Mouse (Mus musculus) heart, postnatal 25 days (tissue): ENCODE data around the gene Cfap126. TPM values are rescaled to one million over a fixed set of nuclear protein-coding genes. Genes with fewer than 3 reads are reported as not detected.
"Not testable (repeated sequence)": the region's sequence is repeated elsewhere in the genome, so short reads cannot be mapped to it uniquely, and the experiment has no call there.

Experiments used
- DNase-seq: peaks from one replicate; pipeline ENCODE4 v3.0.0; 2022; ENCODE audit warnings: low spot score
- intact Hi-C: fragments of 180-260 bp; cut with DNase I; formaldehyde crosslinking; loops from one replicate; pipeline ENCODE4 v1.15.1; 2025
- total RNA-seq, 2 experiments: library from RNA; stranded (reverse); gene quantifications; 2 replicates each; pipeline ENCODE4 v1.2.3; 2021

Gene Cfap126
- total RNA-seq = 1 to 10 TPM in 1 of 2 experiments, under 1 TPM in 1; 0.34 to 1.1 TPM

DNA sequence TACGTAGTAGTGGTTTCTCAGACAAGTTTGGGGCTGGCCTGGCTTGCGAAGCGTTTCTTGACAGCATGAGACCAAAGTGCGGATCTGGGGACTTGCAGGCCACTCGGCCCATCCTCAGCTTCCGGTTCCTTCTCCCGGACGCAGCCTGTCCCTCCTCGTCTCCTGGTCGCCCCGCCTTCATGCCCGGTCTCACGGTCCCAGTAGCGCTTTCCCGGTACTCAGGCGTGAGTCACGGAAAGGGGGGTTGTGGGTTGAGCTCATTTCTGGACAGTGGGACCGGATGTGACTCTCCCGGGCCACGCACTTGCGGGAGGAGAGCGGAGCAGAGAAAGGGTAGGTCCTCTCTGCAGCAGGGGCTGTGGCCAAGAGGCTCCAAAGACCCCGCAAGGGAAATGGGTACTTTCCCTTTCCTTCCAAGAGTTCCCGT is at the start of gene Cfap126:
Gene Cfap126 (plus strand): TSS at position 46 of the 427 bp plus-strand sequence.
- intact Hi-C loops = loop anchor here (2.0 to 10.0 kb wide), 2 partner anchors 167 to 361 kb away; partner anchors contain the start of gene Ppox
- peak; percentile 90 for DNase-seq

DNA sequence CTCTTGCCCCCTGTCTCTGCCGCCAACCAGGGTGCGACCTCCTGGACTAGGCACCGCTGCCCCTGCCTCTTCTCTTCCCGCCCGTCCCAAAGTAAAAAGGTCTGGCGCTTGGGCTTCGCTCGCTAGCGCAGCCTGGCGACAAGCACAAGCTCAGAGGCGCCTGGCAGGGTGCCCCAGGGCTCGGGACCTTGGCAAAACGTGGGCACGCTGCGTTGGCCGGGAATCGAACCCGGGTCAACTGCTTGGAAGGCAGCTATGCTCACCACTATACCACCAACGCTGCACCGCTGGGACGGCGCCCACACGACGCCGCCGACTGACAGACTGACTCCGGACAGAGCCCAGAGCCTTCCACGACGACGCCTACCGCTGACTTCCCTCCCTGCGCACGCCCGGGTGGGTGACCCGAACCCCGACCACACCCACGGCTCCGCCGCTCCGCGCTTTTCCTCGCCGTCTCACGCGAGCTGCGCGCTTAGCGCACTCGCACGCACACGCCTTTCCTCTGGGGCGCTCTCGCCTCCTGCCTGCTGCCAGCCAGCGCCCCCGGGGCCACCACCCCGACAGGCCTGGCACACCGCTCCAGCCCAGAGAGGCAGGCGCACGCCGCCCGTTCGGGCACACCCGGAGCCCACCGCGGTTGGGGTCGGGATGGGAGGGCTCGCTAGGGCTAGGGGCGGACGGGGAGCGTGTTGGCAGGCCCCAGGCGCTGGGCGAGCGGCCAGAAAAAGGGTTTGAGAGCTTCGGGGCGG is 49.1 kb upstream of the Cfap126 start, which contains the start of gene Fcgr3:
Gene Fcgr3 (minus strand): TSS at position 445 of the 752 bp plus-strand sequence.
- intact Hi-C loops = not testable (repeated sequence)
- peak; percentile 70 for DNase-seq

DNA sequence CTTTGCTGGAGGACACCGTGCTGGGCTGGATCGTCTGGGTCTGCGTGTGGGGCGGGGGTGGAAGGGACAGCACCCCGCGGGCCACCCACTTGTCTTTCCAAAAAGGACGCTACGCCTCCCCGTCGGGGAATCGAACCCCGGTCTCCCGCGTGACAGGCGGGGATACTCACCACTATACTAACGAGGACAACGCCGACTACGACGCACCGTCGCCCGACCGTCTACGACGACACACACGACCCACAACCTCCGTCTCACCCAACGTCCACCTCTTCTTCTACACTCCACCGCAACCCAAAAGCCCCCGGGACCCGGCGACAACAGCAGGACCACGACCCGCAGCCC is 48.5 kb upstream of the Cfap126 start:
- intact Hi-C loops, DNase-seq: not testable (repeated sequence)

DNA sequence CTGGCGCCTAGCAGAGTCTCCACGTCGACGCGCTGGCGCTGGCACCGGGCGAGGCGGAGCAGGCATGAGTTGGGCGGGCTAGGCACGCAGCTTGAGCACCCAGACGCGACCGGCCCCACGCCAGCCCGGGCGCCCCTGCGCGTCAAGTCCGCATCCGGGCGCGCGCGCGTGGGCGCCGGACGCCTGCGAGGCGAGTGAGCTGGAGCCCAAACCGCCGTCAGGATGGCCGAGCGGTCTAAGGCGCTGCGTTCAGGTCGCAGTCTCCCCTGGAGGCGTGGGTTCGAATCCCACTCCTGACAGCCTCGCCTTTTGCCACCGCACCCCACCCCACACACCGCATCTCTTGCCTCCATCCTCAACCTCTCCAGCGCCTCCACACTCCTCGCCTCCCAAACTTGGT is 48.0 kb upstream of the Cfap126 start:
- DNase-seq = peak; percentile 18
- intact Hi-C loops = not testable (repeated sequence)

DNA sequence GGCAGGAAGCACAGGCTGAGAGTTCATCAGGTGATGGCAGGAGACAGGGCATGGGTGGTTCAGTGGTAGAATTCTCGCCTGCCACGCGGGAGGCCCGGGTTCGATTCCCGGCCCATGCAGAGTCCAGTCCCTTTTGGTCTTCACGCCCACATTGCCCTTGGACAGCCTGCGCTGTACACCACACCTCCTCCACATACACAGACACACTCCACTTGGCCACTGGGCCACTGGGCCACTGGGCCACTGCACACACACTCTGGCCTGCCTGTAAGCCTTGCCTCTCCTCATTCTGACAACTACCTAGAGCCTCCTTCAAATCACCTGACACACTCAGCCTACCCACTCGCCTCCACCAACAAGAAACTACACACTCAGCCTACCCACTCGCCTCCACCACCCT is 47.1 kb upstream of the Cfap126 start:
- intact Hi-C loops, DNase-seq: not testable (repeated sequence)

DNA sequence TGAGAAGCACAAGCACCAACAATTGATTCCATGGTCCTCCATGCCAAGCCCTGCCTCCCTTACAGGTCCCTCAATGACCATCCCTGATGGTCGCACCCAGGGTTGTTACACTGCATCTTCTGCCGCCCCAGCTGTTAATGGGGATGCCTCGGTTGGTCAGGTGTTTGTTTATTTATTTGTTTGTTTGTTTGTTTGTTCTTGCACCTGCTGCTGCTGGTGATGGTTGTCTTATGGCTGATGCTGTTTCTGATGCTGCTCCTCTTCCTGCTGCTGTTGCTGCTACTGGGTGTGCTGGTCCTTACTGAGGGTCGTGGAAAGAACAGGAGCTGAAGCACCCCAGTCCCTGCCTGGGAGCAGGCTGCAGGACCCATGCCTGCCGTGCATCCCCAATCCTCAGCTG is 45.8 kb upstream of the Cfap126 start:
- intact Hi-C loops, DNase-seq: not testable (repeated sequence)

DNA sequence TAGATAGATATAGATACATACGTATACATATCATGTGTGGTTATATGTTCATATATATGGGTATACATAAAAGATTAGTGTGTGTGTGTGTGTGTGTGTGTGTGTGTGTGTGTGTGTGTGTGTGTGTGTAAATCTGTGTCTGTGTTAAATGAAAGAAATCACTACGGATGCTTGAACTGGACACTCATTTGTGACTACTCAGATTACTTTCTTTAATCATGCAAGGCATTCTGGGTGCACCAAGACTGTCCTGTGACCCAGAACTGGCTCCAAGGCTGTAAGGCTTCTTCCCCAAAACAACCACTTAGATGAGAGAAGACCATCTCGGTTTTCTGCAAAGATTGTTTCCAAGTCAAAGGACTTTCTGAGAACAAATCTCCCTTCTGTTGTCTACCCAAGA is 44.2 kb upstream of the Cfap126 start:
- DNase-seq, intact Hi-C loops: not testable (repeated sequence)

DNA sequence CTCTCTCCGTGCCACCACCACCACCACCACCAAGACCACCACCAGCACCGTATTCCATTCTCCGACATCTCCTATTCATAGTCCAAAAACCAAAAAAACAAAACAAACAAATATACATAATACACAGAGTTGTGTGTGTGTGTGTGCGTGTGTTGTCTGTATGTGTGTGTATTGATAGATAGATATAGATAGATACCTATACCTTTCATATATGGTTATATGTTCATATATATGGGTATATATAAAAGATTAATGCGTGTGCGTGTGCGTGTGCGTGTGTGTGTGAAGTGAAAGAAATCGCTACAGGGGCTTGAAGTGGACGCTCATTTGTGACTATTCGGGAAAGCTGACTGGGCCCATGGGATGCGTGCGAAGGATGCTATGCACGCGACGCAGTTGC is 42.8 kb upstream of the Cfap126 start:
- intact Hi-C loops, DNase-seq: not testable (repeated sequence)

DNA sequence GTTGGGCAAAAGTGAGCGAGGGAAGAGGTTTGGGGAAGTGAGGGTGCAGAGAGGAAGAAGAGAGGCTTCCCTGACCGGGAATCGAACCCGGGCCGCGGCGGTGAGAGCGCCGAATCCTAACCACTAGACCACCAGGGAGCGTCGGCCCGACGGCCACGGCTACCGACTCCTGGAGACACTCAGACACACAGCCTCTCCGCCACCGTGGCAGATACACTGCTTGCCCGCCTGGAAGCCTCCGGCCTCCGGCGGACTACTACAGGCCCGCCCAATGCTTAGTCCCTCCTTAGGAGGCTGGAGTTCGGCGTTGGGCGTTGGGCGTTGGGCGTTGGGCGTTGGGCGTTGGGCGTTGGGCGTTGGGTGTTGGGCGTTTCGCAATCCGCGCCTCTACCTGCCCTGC is 42.0 kb upstream of the Cfap126 start:
- DNase-seq, intact Hi-C loops: not testable (repeated sequence)

DNA sequence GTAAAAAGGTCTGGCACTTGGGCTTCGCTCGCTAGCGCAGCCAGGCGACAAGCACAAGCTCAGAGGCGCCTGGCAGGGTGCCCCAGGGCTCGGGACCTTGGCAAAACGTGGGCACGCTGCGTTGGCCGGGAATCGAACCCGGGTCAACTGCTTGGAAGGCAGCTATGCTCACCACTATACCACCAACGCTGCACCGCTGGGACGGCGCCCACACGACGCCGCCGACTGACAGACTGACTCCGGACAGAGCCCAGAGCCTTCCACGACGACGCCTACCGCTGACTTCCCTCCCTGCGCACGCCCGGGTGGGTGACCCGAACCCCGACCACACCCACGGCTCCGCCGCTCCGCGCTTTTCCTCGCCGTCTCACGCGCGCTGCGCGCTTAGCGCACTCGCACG is 41.5 kb upstream of the Cfap126 start:
- intact Hi-C loops, DNase-seq: not testable (repeated sequence)

DNA sequence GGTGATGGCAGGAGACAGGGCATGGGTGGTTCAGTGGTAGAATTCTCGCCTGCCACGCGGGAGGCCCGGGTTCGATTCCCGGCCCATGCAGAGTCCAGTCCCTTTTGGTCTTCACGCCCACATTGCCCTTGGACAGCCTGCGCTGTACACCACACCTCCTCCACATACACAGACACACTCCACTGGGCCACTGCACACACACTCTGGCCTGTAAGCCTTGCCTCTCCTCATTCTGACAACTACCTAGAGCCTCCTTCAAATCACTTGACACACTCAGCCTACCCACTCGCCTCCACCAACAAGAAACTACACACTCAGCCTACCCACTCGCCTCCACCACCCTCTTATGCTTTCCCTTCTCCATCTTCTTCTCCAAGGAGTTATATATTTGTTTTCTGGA is 39.4 kb upstream of the Cfap126 start:
- DNase-seq, intact Hi-C loops: not testable (repeated sequence)

DNA sequence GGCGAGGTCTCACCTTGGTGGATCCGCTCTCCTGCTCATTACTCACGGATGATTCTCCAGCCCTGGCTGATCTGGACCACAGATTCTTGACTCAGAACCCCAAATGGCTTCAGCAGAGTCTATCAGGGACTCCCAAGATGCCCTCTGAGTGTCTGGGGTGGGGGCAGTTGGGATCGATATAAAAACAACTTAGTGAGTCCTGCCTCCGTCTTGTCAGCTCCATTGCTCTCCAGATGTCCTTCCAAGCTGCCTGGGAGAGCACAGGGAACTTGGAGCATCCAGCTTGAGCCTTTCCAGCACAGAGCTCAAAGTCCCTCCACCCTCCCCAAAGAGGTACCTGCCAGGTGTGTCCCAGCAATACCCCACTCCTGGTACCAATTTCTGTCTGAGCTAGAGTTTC is 37.5 kb upstream of the Cfap126 start:
- intact Hi-C loops, DNase-seq: not testable (repeated sequence)

DNA sequence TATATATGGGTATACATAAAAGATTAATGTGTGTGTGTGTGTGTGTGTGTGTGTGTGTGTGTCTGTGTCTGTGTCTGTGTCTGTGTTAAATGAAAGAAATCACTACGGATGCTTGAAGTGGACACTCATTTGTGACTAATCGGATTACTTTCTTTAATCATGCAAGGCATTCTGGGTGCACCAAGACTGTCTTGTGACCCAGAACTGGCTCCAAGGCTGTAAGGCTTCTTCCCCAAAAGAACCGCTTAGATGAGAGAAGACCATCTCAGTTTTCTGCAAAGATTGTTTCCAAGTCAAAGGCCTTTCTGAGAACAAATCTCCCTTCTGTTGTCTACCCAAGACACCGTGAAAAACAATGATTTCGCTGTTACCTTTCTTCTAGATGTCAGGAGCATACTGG is 36.5 kb upstream of the Cfap126 start:
- DNase-seq, intact Hi-C loops: not testable (repeated sequence)

DNA sequence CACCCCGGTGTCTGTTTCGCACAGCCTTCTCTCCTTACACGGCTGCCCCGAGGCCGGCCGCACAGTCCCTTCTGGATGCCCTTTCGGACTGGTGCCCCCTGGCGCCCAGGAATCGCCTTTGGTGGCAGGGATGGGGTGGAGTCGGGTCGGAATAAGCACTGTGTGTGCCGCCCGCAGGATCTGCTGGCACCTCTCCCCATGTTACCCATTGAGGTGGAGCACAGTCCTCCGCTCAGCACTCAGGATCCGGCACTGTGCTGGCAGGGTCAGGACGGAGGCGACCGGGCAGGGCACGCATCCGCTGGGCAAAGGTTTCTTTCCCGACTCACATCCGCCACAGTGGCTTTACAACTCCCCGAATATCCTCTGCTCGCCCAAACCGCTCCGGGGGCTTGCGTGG is 35.8 kb upstream of the Cfap126 start:
- peak; percentile 28 for DNase-seq
- intact Hi-C loops = not testable (repeated sequence)

DNA sequence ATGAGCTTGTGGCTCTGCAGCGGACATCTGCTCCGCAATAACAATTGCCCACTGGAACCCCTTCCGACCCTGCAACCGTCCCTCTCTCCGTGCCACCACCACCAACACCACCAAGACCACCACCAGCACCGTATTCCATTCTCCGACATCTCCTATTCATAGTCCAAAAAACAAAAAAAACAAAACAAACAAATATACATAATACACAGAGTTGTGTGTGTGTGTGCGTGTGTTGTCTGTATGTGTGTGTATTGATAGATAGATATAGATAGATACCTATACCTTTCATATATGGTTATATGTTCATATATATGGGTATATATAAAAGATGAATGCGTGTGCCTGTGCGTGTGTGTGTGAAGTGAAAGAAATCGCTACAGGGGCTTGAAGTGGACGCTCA is 35.3 kb upstream of the Cfap126 start:
- intact Hi-C loops, DNase-seq: not testable (repeated sequence)

DNA sequence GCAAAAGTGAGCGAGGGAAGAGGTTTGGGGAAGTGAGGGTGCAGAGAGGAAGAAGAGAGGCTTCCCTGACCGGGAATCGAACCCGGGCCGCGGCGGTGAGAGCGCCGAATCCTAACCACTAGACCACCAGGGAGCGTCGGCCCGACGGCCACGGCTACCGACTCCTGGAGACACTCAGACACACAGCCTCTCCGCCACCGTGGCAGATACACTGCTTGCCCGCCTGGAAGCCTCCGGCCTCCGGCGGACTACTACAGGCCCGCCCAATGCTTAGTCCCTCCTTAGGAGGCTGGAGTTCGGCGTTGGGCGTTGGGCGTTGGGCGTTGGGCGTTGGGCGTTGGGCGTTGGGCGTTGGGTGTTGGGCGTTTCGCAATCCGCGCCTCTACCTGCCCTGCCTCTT is 34.4 kb upstream of the Cfap126 start:
- DNase-seq, intact Hi-C loops: not testable (repeated sequence)

DNA sequence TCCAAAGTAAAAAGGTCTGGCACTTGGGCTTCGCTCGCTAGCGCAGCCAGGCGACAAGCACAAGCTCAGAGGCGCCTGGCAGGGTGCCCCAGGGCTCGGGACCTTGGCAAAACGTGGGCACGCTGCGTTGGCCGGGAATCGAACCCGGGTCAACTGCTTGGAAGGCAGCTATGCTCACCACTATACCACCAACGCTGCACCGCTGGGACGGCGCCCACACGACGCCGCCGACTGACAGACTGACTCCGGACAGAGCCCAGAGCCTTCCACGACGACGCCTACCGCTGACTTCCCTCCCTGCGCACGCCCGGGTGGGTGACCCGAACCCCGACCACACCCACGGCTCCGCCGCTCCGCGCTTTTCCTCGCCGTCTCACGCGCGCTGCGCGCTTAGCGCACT is 33.9 kb upstream of the Cfap126 start:
- DNase-seq, intact Hi-C loops: not testable (repeated sequence)

DNA sequence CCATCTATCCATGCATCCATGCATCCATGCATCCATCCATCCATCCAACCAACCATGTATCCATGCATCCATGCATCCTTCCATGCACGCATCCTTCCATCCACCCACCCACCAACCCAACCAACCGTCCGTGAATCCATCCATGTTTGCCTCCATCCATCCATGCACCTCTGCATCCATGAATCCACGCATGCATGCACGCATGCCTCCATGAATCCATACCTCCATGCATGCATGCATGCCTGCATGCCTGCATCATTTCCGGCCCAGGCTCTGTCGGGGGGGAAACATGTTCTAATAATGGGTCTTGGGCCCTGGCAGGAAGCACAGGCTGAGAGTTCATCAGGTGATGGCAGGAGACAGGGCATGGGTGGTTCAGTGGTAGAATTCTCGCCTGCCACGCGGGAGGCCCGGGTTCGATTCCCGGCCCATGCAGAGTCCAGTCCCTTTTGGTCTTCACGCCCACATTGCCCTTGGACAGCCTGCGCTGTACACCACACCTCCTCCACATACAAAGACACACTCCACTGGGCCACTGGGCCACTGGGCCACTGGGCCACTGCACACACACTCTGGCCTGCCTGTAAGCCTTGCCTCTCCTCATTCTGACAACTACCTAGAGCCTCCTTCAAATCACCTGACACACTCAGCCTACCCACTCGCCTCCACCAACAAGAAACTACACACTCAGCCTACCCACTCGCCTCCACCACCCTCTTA is 32.0 kb upstream of the Cfap126 start:
- intact Hi-C loops, DNase-seq: not testable (repeated sequence)

DNA sequence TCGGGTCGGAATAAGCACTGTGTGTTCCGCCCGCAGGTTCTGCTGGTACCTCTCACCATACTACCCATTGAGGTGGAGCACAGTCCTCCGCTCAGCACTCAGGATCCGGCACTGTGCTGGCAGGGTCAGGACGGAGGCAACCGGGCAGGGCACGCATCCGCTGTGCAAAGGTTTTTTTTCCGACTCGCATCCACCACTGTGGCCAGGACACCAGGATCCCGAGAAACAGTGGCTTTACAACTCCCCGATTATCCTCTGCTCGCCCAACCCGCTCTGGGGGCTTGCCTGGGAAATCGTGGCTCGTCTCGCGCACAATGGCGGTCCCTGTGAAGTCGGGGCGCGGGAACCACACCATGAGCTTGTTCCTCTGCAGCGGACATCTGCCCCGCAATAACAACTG is 28.0 kb upstream of the Cfap126 start:
- no peak for DNase-seq
- intact Hi-C loops = no loop called here

DNA sequence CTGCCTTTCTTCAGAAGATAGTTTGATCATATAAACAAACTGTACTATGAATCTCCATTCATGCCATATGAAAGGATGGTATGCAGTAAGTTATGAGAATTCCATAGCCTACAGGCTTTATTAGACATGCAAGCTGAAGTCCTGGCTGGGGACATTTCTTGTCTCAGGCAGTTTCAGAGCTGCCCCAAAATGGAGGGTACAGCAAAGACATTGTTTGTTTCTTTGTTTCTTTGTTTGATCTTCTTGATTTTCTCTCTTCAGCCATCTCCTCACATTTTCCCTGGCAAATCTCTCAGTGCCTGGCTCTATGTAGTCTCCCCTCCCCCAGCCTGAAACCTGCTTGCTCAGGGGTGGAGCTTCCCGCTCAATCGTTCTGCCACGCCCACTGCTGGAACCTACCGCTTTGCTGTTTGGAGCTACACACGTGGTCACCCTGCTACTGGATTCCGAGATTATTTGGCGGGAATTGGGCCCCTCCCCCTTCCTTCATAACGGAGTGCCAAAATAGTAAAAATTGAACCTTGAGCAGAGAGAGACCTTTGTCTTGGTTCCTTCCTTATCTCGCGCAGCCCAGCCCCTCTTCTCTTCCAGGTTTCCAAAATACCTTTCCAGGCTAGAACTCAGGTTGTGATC is 25.4 kb upstream of the Cfap126 start:
- intact Hi-C loops, DNase-seq: not testable (repeated sequence)

DNA sequence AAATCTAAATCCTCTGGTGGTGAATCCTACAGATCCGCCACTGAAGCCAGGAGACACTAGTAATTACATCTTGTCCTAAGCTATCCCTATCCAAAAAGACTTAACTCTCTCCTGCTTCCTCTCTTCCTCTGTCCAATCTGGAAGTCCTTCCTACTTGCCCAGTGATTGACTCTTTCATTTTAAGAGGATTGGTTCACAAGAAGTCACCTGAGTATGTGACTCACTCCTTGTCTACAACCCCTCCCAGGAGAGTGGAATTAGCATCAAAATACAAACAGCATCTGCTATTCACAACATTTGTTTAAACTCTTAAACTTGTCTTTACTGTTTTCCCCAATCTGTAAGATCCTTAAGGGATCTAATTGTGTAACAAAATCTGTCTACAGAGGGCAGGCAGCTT is 23.8 kb upstream of the Cfap126 start:
- intact Hi-C loops = no loop called here
- DNase-seq = no peak
